Mouse (Mus musculus) cerebral cortex, adult 2 months (tissue): ENCODE data around the gene Slc16a4.

Experiments used
- WGBS: fragments of 180-500 bp; shearing (Covaris S2); methylation state at CpG from one replicate; pipeline ENCODE4 v1.1.7; 2018; 5-methylcytosine and 5-hydroxymethylcytosine counted together

Gene Slc16a4

DNA sequence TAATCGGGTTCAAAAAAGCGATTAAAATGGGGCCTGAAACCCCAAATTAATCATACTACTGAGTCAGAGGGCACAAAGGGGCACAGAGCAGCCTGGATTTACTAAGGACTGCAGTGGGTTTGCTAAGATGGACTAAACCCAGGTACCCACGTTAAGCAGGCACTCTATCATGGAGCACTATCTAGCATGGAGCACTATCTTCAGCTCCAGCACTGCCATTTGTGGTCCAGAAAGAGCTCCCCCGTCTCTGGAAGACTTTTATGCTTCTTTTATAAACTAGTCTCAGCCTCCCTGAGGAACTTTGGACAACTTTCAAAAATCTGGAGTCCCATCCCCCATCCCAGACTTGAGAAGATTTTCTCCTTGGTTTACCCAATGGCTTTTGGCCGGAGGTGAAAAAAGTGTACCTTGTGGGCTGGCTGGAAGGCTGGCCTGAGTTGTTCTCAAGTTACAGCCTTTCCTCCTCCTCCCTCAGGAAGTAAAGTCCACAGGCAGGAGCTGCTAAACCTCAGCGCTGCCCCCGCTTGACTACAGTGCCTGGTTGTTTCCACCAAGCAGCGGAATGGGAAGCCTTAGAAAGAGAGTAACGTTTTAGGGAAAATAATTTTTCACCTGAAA is at the start of gene Slc16a4:
Gene Slc16a4, plus strand, starts transcription at position 467 of the 618 bp plus-strand sequence.
- 33% methylated on average over 9 of the region's 9 CpGs for WGBS

- WGBS = 46% methylated on average over 14 of the region's 14 CpGs
These were observed 49.5 kb upstream of the Slc16a4 start for GRCm38 (mm10) chr3:107241389-107242094.

- 85% methylated on average over 6 of the region's 6 CpGs for WGBS
These were observed 44.2 kb upstream of the Slc16a4 start for GRCm38 (mm10) chr3:107246876-107247275.

DNA sequence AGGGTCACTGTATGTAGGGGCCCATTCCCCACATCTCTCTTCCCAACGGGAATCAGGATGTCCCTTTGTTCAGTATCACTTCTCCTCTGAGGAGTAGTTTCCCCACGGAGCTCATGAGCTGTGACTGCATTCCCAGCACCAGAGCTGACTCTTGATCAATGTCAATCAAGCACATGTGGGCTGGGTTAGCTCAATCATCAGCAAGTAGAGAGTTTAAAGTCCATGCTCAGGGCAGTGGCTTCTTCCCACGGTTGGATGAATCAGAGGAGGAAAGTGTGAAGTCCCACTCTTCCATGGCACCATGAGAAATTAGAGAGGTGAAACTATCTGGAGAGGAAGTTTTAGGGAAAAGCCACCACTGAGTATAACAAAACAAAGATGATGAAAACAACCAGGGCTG is 42.0 kb upstream of the Slc16a4 start:
- WGBS = 60% methylated on average over 3 of the region's 3 CpGs

- 72% methylated on average over 2 of the region's 2 CpGs for WGBS
These were observed 40.7 kb upstream of the Slc16a4 start for GRCm38 (mm10) chr3:107250320-107250719.

- 54% methylated on average over 4 of the region's 4 CpGs for WGBS
These were observed 39.0 kb upstream of the Slc16a4 start for GRCm38 (mm10) chr3:107252035-107252434.

GRCm38 (mm10) chr3:107253925-107254324 is 37.1 kb upstream of the Slc16a4 start:
- 65% methylated on average over 5 of the region's 5 CpGs for WGBS

DNA sequence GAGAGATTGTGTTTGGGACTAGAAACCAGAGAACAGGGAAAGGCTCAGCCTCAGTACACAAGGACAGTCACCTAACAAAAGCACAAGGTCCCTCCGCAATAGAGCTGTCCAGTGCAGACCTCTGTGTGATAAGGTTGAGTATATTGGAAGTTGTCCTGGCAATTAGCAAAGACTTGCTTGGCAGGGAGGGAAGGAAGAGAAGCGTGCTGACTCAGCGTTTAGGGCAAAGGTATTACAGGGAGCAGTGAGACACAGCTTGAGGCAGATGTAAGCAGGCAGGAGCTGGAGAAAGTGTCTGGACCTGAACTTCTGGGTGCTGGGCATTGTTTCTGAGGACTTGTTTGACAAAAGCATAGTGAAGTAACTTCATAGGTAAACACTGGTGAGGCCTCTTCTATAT is 35.0 kb upstream of the Slc16a4 start:
- 94% methylated on average over 3 of the region's 3 CpGs for WGBS

- WGBS = 63% methylated on average over 7 of the region's 7 CpGs
These were observed 34.3 kb upstream of the Slc16a4 start for GRCm38 (mm10) chr3:107256724-107257123.

DNA sequence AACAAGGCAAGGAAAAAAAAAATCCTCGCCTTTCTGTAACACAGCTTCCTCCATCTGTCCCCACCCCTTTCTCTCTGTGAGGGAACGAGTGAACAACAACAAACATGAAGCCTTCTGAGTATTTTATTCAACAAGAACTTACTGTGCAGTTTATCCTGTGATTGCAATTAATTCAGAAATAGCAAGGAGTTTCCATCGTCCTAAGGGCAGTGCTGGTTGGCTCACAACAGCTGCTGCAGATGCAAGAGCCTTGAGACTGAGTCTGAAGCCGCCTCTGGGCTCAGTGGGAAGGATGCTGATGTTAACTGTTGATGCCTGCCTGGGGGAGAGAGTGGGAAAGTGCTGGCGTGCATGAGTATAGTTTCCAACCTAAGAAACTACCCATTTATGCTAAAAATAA is 33.1 kb upstream of the Slc16a4 start:
- WGBS = 23% methylated on average over 5 of the region's 5 CpGs

DNA sequence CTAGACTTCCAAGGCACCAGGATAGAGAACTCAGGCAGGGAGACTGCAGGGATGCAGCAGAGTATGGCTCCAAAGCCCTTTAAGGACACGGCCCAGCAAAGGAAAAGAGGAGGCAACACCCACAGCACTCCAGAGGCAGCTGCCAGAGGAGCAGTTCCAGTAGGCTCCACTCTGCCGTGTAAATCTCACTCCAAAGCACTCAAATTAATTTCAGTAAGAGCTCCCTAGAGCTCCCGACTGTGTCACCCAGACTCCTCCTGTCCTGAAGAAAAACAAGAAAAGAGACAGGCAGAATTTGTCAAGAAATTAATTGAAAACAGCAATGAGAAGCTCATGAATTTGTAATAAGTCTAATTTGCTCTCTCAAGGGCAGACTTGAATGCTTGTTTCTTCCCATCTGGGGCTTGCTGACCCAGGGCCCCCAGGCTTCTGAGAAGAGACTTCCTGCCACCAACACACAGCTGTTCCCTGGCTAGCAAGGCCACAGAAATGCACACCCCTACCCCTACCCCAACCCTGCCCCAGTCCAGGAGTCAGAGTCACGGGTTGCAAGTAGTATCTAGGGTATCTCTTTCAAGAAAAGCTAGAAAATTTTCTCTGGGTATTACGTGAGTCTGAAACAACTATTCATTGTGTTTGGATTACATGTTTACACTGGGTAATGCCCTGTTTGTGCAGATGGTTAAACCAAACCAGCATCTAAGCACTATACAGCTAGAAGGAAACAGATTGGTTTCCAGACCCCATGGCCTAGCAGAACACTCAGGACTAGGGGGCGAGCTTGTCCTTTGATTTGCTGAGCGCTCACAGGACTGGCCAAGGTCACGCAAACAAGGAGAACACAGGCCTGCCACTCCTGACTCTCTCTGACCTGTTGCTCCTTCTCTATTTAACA is 29.8 kb upstream of the Slc16a4 start:
- WGBS = 53% methylated on average over 8 of the region's 8 CpGs

GRCm38 (mm10) chr3:107261851-107262165 is 29.2 kb upstream of the Slc16a4 start:
- 55% methylated on average over 7 of the region's 7 CpGs for WGBS

DNA sequence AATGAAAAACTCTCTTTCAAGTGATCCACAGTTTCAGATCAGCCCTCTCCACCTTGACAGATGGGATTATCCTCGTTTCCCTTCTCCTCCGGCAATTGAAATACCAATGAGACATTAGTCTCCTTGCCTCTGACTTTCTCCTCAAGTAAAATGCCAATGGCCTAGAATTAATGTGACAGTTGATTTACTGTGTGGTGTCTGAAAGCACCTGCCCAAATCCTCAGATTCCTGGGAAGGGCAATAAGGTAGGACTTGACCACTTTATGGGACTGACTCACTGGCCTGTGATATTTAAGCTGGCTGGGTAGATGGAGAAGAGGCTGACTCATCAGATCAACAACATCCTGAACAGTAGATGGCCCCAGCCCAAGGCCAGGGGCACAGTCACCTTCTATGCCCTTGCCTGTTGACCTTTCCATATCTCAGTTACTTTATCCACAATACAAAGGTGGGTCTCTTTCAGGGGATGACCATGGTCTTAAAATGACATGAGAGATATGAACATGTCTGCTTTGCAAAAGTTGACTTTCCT is 24.1 kb upstream of the Slc16a4 start:
- WGBS = 84% methylated on average over 2 of the region's 2 CpGs

DNA sequence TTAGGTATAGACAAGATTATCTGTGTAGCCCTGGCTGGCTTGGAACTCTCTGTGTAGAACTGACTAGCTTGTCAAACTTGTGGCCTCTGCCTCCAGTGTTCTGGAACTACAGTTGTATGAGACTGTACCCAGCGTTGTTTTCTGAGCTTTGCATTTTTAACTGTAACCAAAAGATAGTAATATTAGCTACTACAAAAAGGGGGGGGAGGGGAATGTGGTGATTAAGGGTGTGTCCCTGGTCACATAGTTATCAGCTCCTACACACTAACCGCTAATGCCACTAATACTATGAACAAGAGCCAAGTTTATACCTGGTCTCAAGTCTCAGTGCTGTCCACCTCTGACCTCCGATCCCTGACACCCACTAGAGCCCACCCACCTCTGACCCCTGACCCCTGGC is 18.6 kb upstream of the Slc16a4 start:
- 93% methylated on average over 3 of the region's 3 CpGs for WGBS

DNA sequence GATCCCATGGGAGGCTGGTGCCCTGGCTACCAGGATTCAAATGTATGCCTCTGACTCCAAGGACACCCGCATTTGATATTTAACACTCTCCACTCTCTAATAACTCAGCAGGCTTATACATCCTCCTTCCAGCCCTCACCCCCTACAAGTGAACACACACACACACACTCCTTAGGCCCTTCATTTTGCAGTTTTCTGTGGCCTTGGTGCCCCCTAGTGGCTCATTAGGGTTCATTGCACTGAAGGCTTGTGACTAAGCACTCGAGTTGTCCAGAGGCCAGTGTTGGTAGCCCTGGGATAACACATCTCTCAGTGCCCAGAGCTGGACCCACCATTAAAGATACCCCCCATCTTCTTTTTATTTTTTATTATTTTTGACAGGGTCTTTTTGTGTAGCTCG is 17.2 kb upstream of the Slc16a4 start:
- 5% methylated on average over 3 of the region's 3 CpGs for WGBS

DNA sequence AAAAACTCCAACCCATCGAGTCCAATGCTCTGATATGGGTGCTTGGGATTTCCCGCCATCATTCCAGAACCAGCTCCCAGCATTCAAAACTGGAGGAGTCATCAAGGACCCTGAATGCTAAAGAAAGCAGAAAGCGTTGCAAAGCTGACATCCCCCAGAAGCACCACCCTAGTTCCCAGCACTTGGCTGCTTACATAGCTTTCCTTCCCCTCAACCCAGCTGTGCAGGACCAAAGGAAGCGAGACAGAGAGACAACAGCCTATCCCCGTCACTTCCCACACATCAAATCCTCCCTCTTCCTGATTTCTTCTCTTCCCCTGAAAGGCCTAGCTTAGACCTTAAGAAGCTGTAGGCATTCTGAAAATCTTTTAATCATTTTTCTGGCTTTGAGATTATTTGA is 15.7 kb upstream of the Slc16a4 start:
- WGBS = 71% methylated on average over 5 of the region's 5 CpGs

DNA sequence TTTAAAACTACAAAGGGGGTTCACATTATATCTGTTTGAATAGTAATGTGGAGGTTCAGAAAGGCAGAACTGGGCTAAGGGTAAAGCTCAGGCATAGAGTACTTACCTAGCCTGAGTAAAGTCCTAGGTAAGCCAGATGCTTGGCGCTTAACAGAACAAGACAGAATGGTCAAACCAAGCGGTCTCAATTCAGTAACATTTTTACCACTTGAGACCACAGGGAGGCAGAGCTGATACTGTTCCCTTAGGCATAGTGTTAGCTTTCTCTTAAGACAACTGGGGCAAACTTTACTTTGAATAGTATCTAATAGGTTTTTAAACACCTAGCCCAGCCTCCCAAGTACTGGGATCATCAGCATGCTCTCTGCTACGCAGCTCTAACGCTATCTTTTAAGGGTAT is 15.0 kb upstream of the Slc16a4 start:
- WGBS = 65% methylated on average over 4 of the region's 4 CpGs

GRCm38 (mm10) chr3:107276626-107277025 is 14.4 kb upstream of the Slc16a4 start:
- WGBS = 90% methylated on average over 3 of the region's 3 CpGs

GRCm38 (mm10) chr3:107278479-107279269 is 12.4 kb upstream of the Slc16a4 start, which contains the start of gene Lamtor5:
Lamtor5 (plus strand) TSS chr3:107278858.
- 1% methylated on average over 43 of the region's 43 CpGs for WGBS

DNA sequence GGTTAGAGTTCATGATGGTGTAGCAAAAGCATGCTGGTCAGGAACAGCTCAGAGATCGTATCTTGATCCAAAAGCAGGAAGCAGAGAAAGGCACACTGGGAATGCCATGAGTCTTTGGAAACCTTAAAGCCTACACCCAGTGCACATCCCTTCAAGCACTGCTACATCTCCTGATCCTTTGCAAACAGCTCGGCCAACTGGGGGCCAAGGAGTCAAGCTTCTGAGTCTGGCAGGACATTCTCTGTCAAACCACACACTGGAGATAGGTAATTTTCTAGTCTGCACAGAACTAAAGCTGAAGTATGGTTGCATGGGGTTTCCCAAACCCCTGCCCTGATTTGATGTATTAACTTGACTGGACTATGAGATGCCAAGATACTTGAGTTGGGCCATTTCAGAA is 4.9 kb upstream of the Slc16a4 start:
- WGBS = 77% methylated on average over 2 of the region's 2 CpGs

GRCm38 (mm10) chr3:107295672-107296360 is 4.8 kb downstream of the Slc16a4 start:
- 85% methylated on average over 5 of the region's 5 CpGs for WGBS
